Mouse (Mus musculus) heart, postnatal 0 days (tissue): ENCODE results near the gene Slc25a24. TPM values are rescaled to one million over a fixed set of nuclear protein-coding genes. Genes with fewer than 3 reads are reported as not detected.

Experiments used
- ATAC-seq: fragments of 200-750 bp; cut with Nextera tagmentation; 2 replicates; pipeline ENCODE4 v1.8.0; 2017; ENCODE audit warnings: low read depth, moderate number of reproducible peaks, moderate library complexity; ENCODE audit not compliant: insufficient read depth
- DNase-seq: peaks from one replicate; pipeline ENCODE4 v3.0.0-alpha.2; 2016; ENCODE audit warnings: low spot score
- H3K27ac ChIP-seq: fragments of 300-500 bp; sonication (generic); 2 replicates; pipeline ENCODE4 v1.5.1; 2014; ENCODE audit warnings: low read depth, mild to moderate bottlenecking
- H3K27me3 ChIP-seq: fragments of 300-500 bp; sonication (generic); 2 replicates; pipeline ENCODE4 v1.6.1; 2014; ENCODE audit warnings: low read length, mixed read lengths; ENCODE audit not compliant: control insufficient read depth, insufficient read depth
- H3K36me3 ChIP-seq: fragments of 300-500 bp; sonication (generic); replicated peaks from 2 replicates; pipeline ENCODE4 v1.6.1; 2014; ENCODE audit warnings: low read length, mixed read lengths; ENCODE audit not compliant: control insufficient read depth, insufficient read depth
- H3K4me1 ChIP-seq: fragments of 300-500 bp; sonication (generic); 2 replicates; pipeline ENCODE4 v1.6.1; 2014; ENCODE audit warnings: antibody characterized with exemption; ENCODE audit not compliant: control insufficient read depth, insufficient read depth
- H3K4me2 ChIP-seq: fragments of 300-500 bp; sonication (generic); 2 replicates; pipeline ENCODE4 v1.6.1; 2014; ENCODE audit warnings: low read depth, mild to moderate bottlenecking, low read length, moderate library complexity
- H3K4me3 ChIP-seq: fragments of 300-500 bp; sonication (generic); 2 replicates; pipeline ENCODE4 v1.5.1; 2014; ENCODE audit warnings: low read depth, low read length
- H3K9ac ChIP-seq: fragments of 300-500 bp; sonication (generic); replicated peaks from 2 replicates; pipeline ENCODE4 v1.6.1; 2014; ENCODE audit warnings: low read depth, low read length, mixed read lengths
- H3K9me3 ChIP-seq: fragments of 300-500 bp; sonication (generic); replicated peaks from 2 replicates; pipeline ENCODE4 v1.6.1; 2016; ENCODE audit warnings: low read length; ENCODE audit not compliant: control insufficient read depth
- CTCF ChIP-seq: IDR thresholded peaks from 2 replicates; pipeline ENCODE4 v1.5.1; 2016; ENCODE audit warnings: antibody characterized with exemption, control low read depth, low read depth
- EP300 ChIP-seq: IDR thresholded peaks from 2 replicates; pipeline ENCODE4 v1.6.1; 2016; ENCODE audit warnings: antibody characterized with exemption, low read depth
- WGBS: fragments of 180-500 bp; shearing (Covaris S2); extraction: QIAGEN DNeasy Blood & Tissue Kit; methylation state at CpG from one replicate; pipeline ENCODE4 v1.1.7; 2014; 5-methylcytosine and 5-hydroxymethylcytosine counted together
- polyA plus RNA-seq: library from polyadenylated mRNA; unstranded; fragments of >200 nt; fragmentation: Nextera tagmentation; extraction: Ambion mirVana; gene quantifications from 2 replicates; pipeline ENCODE4 v1.2.1, GENCODE M21; 2015
- total RNA-seq: library from RNA; depleted of rRNA; stranded (reverse); fragments of >200 nt; gene quantifications from 2 replicates; pipeline ENCODE4 v1.2.3, GENCODE M21; 2014; ENCODE audit warnings: low replicate concordance

The Slc25a24 gene
- total and polyA plus RNA-seq, 2 experiments from 2014 or later: 11.1 to 12.0 TPM

GRCm38 (mm10) chr3:109117136-109117535 lies 5.8 kb upstream of the Slc25a24 start:
- Histone ChIP-seq H3K4me3 (no peak overlapping the region), H3K27ac (no peak overlapping the region), H3K27me3 (no peaks in the 10 kb centered on the region), H3K9me3 (peaks cover 4% of the 10 kb centered on the region; the same call in 1 of the 2 replicates), H3K36me3 (no peaks in the 10 kb centered on the region), H3K4me2 (no peak overlapping the region), H3K4me1 (no peaks in the 10 kb centered on the region), H3K9ac (no peak overlapping the region)
- TF ChIP-seq EP300 (no peak), CTCF (no peak)
- no peak for ATAC-seq
- DNase-seq: no peak

- ATAC-seq (no peak), DNase-seq (no peak)
- Histone ChIP-seq H3K4me3 (no peak overlapping the region), H3K9me3 (peaks cover under 1% of the 10 kb centered on the region; the same call in 1 of the 2 replicates), H3K36me3 (no peaks in the 10 kb centered on the region), H3K9ac (no peak overlapping the region), H3K27me3 (no peaks in the 10 kb centered on the region), H3K4me2 (no peak overlapping the region), H3K4me1 (no peaks in the 10 kb centered on the region; the same call in 1 of the 2 replicates), H3K27ac (no peak overlapping the region)
- TF ChIP-seq EP300 (no peak), CTCF (no peak)
- 75% methylated on average over 5 of the region's 5 CpGs for WGBS
These were observed 3.4 kb upstream of the Slc25a24 start for GRCm38 (mm10) chr3:109119562-109119961.

GRCm38 (mm10) chr3:109119973-109120372 lies 3.0 kb upstream of the Slc25a24 start:
- TF ChIP-seq CTCF: no peak
- TF ChIP-seq EP300: no peak
- Histone ChIP-seq H3K9ac (no peak overlapping the region), H3K4me3 (no peak overlapping the region), H3K27me3 (no peaks in the 10 kb centered on the region), H3K9me3 (no peaks in the 10 kb centered on the region), H3K4me1 (peaks cover under 1% of the 10 kb centered on the region; the same call in 1 of the 2 replicates), H3K36me3 (no peaks in the 10 kb centered on the region), H3K4me2 (no peak overlapping the region), H3K27ac (no peak overlapping the region)
- WGBS: 84% methylated on average over 5 of the region's 5 CpGs
- no peak for ATAC-seq
- DNase-seq: no peak

- H3K27me3 ChIP-seq: no peaks in the 10 kb centered on the region
- TF ChIP-seq EP300: no peak
- no peak for TF ChIP-seq CTCF
- H3K27ac ChIP-seq: peak overlapping the region; percentile 89
- ATAC-seq (no peak), DNase-seq (peak; percentile 54)
- H3K4me1 ChIP-seq: peaks cover 7% of the 10 kb centered on the region; the same call in 1 of the 2 replicates
- H3K9ac ChIP-seq: peak overlapping the region; percentile 89
- peak overlapping the region; percentile 76 for H3K4me2 ChIP-seq
- H3K36me3 ChIP-seq: no peaks in the 10 kb centered on the region
- peak overlapping the region; percentile 74 for H3K4me3 ChIP-seq
- WGBS: 1% methylated on average over 8 of the region's 8 CpGs
- no peaks in the 10 kb centered on the region for H3K9me3 ChIP-seq
These were observed 607 bp downstream of the Slc25a24 start for GRCm38 (mm10) chr3:109123531-109123981.

GRCm38 (mm10) chr3:109124091-109124490 lies 1.1 kb downstream of the Slc25a24 start:
- 0 out of 2 replicates have a peak overlapping the region, but pooled peaks have one; percentile 89 for H3K9ac ChIP-seq
- DNase-seq (peak; percentile 16), ATAC-seq (no peak)
- H3K9me3 ChIP-seq: no peaks in the 10 kb centered on the region
- TF ChIP-seq CTCF (no peak), EP300 (no peak)
- no peaks in the 10 kb centered on the region for H3K36me3 ChIP-seq
- peak overlapping the region; percentile 5; the same call in 1 of the 2 replicates for H3K27ac ChIP-seq
- no peaks in the 10 kb centered on the region for H3K27me3 ChIP-seq
- 22% methylated on average over 4 of the region's 4 CpGs for WGBS
- peak overlapping the region; percentile 74 for H3K4me3 ChIP-seq
- H3K4me1 ChIP-seq: peaks cover 7% of the 10 kb centered on the region; the same call in 1 of the 2 replicates
- H3K4me2 ChIP-seq: peak overlapping the region; percentile 76

DNA sequence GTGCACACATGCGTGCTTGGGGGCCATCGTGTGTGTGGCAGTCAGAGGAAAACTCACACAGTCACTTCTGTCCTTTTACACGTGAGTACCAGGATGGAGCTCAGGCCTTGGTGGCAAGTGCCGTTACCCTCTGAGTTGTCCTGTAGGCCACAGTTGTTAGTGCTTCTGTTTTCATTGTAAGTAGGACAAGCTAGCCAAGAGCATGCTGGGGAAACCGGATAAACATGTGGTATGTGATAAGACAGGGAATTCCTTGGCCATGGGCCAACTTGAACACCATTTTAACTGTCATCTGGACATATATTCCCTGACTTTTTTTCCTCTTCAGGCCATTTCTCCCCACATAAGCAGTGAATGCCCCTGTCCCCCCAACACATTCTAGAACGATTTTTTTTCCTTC lies 2.6 kb downstream of the Slc25a24 start:
- Histone ChIP-seq H3K36me3 (no peaks in the 10 kb centered on the region), H3K4me1 (peaks cover 7% of the 10 kb centered on the region; the same call in 1 of the 2 replicates), H3K27me3 (no peaks in the 10 kb centered on the region), H3K27ac (no peak overlapping the region), H3K9me3 (no peaks in the 10 kb centered on the region), H3K9ac (no peak overlapping the region), H3K4me3 (no peak overlapping the region), H3K4me2 (no peak overlapping the region)
- WGBS: 43% methylated on average over 6 of the region's 6 CpGs
- TF ChIP-seq CTCF: no peak
- DNase-seq (peak; percentile 52), ATAC-seq (peak; percentile 66)
